Mouse (Mus musculus): ENCODE results near the gene Diablo. TPM values are rescaled to one million over a fixed set of nuclear protein-coding genes. Genes with fewer than 3 reads are reported as not detected.

The Diablo gene
- total and polyA plus RNA-seq, 3 experiments, result 37.7 to 68.0 (median 58.7) TPM

DNA sequence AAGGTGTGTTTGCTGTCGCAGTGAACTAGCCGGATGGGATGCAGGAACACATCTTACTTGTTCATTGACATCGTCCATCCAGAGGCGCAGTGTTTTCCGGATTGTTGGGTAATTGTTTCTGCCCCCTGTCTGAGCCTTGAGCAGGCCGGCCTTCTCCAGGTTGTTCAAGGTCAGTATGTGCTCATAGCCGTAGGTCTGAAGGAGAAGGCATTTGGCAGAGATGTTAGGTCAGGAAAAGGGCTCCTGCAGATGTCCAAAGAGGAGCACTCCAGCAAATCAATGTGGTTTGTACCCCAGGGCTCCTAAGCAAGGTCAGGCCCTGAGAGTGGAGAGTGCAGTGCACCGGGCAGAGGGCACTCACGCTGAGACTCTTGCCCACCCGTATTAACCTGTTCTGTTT is 9.8 kb upstream of the Diablo start:
- no peak overlapping the region for H3K4me3 ChIP-seq (replicated peaks in 1 of 3; ENCODE audit: low read depth in 2 of 3, low read length in 2 of 3, poor library complexity in 1 of 3)
- H3K9ac ChIP-seq (ENCODE audit: insufficient read depth, low read depth), result no peak overlapping the region
- H3K79me2 ChIP-seq (replicated peaks; ENCODE audit: control insufficient read depth, extremely low read depth, insufficient read depth, poor library complexity, severe bottlenecking), result no peaks in the 10 kb centered on the region
- H3K27ac ChIP-seq (ENCODE audit: insufficient read depth, low read depth), result no peak overlapping the region
- H3K9me3 ChIP-seq (replicated peaks; ENCODE audit: low read length), result no peaks in the 10 kb centered on the region
- no peaks in the 10 kb centered on the region for H3K27me3 ChIP-seq (replicated peaks)
- H3K4me2 ChIP-seq (ENCODE audit: insufficient read depth, low read depth, poor library complexity, severe bottlenecking), result no peak overlapping the region
- no peak for DNase-seq (ENCODE audit: extremely low read depth)
- dilution Hi-C loops (cut with MboI; ENCODE audit: extremely low pct_ligation_motif_present, extremely low pct_unique_long_range_greater_than_20kb, low sequenced_read_pairs) (no loop called here), in situ Hi-C loops (cut with MboI; ENCODE audit: low pct_ligation_motif_present, low pct_unique_long_range_greater_than_20kb, low sequenced_read_pairs) (no loop called here)
- TF ChIP-seq MXI1 (IDR thresholded peaks at IDR 0.05; ENCODE audit: low read depth, low read length), result no peak
- TF ChIP-seq NRF1 (IDR thresholded peaks at IDR 0.05; ENCODE audit: low read depth, low read length), result no peak
- no peak for TF ChIP-seq MAX (IDR thresholded peaks at IDR 0.05; ENCODE audit: low read length)
- TF ChIP-seq SIN3A (IDR thresholded peaks at IDR 0.05; ENCODE audit: low read length), result no peak
- TF ChIP-seq TBP (conservative IDR thresholded peaks at IDR 0.05; ENCODE audit: low read depth, low read length), result no peak
- no peak for TF ChIP-seq GABPA (IDR thresholded peaks at IDR 0.05; ENCODE audit: insufficient replicate concordance, low read depth, low read length)
- TF ChIP-seq USF1 (IDR thresholded peaks at IDR 0.05; ENCODE audit: low read depth, low read length), result no peak
- no peak for TF ChIP-seq CHD2 (IDR thresholded peaks at IDR 0.05; ENCODE audit: low read length)
- TF ChIP-seq CTCF (conservative IDR thresholded peaks at IDR 0.05 in 1 of 2, IDR thresholded peaks at IDR 0.05 in 1 of 2; ENCODE audit: low read depth in 2 of 2, low read length in 2 of 2), result no peak
- TF ChIP-seq IRF4 (IDR thresholded peaks at IDR 0.05; ENCODE audit: low read depth, low read length), result no peak
- TF ChIP-seq ZC3H11A (IDR thresholded peaks at IDR 0.05; ENCODE audit: low read depth, low read length), result no peak
- no peak for TF ChIP-seq BHLHE40 (IDR thresholded peaks at IDR 0.05; ENCODE audit: low read depth, low read length)
- no peak for TF ChIP-seq TCF12 (IDR thresholded peaks at IDR 0.05; ENCODE audit: low read depth, low read length)
- TF ChIP-seq NELFE (IDR thresholded peaks at IDR 0.05; ENCODE audit: low read depth, low read length), result no peak
- TF ChIP-seq ELF1 (IDR thresholded peaks at IDR 0.05; ENCODE audit: low read depth, low read length), result no peak
- TF ChIP-seq ZNF384 (IDR thresholded peaks at IDR 0.05; ENCODE audit: low read depth, low read length), result no peak
- no peak for TF ChIP-seq RCOR1 (conservative IDR thresholded peaks at IDR 0.05; ENCODE audit: low read depth, low read length)
- H3K36me3 ChIP-seq (replicated peaks in 1 of 2; ENCODE audit: control insufficient read depth in 1 of 2, insufficient read depth in 1 of 2, low read length in 1 of 2), result peaks cover 64 to 84% of the 10 kb centered on the region in 2 experiments
- H3K4me1 ChIP-seq (ENCODE audit: control insufficient read depth in 1 of 2, insufficient read depth in 2 of 2), result no peaks in the 10 kb centered on the region

DNA sequence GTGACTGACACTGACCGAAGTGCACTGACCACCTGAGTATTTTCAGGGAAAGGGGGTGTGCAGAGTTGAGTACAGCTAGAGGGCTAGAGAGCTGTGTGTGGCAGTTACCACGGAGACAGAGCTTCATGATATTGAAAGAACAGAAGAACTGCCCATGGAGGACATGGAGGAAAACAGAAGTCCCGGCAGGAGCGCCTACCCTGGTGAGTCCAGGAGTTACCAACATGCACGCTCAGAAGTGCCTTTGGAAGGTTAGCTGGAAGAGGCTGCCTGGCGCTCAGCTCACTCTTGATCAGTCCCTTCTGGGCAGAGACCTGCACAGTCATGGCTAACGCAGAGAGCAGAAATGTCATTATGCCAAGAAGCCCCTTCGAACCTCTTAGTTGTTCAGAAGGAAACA is 6.1 kb upstream of the Diablo start:
- H3K9ac ChIP-seq (ENCODE audit: insufficient read depth, low read depth), result no peak overlapping the region
- in situ Hi-C loops (cut with MboI; ENCODE audit: low pct_ligation_motif_present, low pct_unique_long_range_greater_than_20kb, low sequenced_read_pairs) (no loop called here), dilution Hi-C loops (cut with MboI; ENCODE audit: extremely low pct_ligation_motif_present, extremely low pct_unique_long_range_greater_than_20kb, low sequenced_read_pairs) (no loop called here)
- no peak overlapping the region for H3K4me3 ChIP-seq (replicated peaks in 1 of 3; ENCODE audit: low read depth in 2 of 3, low read length in 2 of 3, poor library complexity in 1 of 3)
- DNase-seq (ENCODE audit: extremely low read depth), result no peak
- TF ChIP-seq USF2 (conservative IDR thresholded peaks at IDR 0.05; ENCODE audit: low read depth, low read length), result no peak
- no peak for TF ChIP-seq POLR2A (IDR thresholded peaks at IDR 0.05; ENCODE audit: low read depth, low read length)
- no peak for TF ChIP-seq PAX5 (IDR thresholded peaks at IDR 0.05; ENCODE audit: low read length)
- TF ChIP-seq CHD2 (IDR thresholded peaks at IDR 0.05; ENCODE audit: low read length), result no peak
- TF ChIP-seq MAFK (IDR thresholded peaks at IDR 0.05; ENCODE audit: insufficient replicate concordance, low read length), result no peak
- TF ChIP-seq NRF1 (IDR thresholded peaks at IDR 0.05; ENCODE audit: low read depth, low read length), result no peak
- TF ChIP-seq ELF1 (IDR thresholded peaks at IDR 0.05; ENCODE audit: low read depth, low read length), result no peak
- TF ChIP-seq POLR2AphosphoS2 (IDR thresholded peaks at IDR 0.05; ENCODE audit: low read depth, low read length), result no peak
- no peak for TF ChIP-seq RCOR1 (conservative IDR thresholded peaks at IDR 0.05; ENCODE audit: low read depth, low read length)
- no peak for TF ChIP-seq MAZ (IDR thresholded peaks at IDR 0.05; ENCODE audit: low read depth, low read length)
- TF ChIP-seq TCF12 (IDR thresholded peaks at IDR 0.05; ENCODE audit: low read depth, low read length), result no peak
- H3K36me3 ChIP-seq (replicated peaks in 1 of 2; ENCODE audit: control insufficient read depth in 1 of 2, insufficient read depth in 1 of 2, low read length in 1 of 2), result peaks cover 59 to 97% of the 10 kb centered on the region in 2 experiments
- H3K9me3 ChIP-seq (replicated peaks; ENCODE audit: low read length), result no peaks in the 10 kb centered on the region
- no peaks in the 10 kb centered on the region for H3K79me2 ChIP-seq (replicated peaks; ENCODE audit: control insufficient read depth, extremely low read depth, insufficient read depth, poor library complexity, severe bottlenecking)
- H3K27ac ChIP-seq (ENCODE audit: insufficient read depth, low read depth), result no peak overlapping the region
- H3K4me2 ChIP-seq (ENCODE audit: insufficient read depth, low read depth, poor library complexity, severe bottlenecking), result no peak overlapping the region
- H3K27me3 ChIP-seq (replicated peaks), result no peaks in the 10 kb centered on the region
- H3K4me1 ChIP-seq (ENCODE audit: control insufficient read depth in 1 of 2, insufficient read depth in 2 of 2), result no peaks in the 10 kb centered on the region
